Mouse (Mus musculus) midbrain, embryonic 14.5 days (tissue): Measurements from ENCODE around the gene Iars2. TPM values are rescaled to one million over a fixed set of nuclear protein-coding genes. Genes with fewer than 3 reads are reported as not detected.

Experiments used
- ATAC-seq: fragments of 200-750 bp; cut with Nextera tagmentation; 2 replicates; pipeline ENCODE4 v1.8.0; 2017; ENCODE audit warnings: moderate number of reproducible peaks, moderate library complexity; ENCODE audit not compliant: low FRiP score, low TSS enrichment
- DNase-seq: peaks from one replicate; pipeline ENCODE4 v3.0.0-alpha.2; 2015
- H3K27ac ChIP-seq: fragments of 300-500 bp; sonication (generic); replicated peaks from 2 replicates; pipeline ENCODE4 v1.5.1; 2014; ENCODE audit warnings: mild to moderate bottlenecking, low read depth, low read length, moderate library complexity
- H3K27me3 ChIP-seq: fragments of 300-500 bp; sonication (generic); 2 replicates; pipeline ENCODE4 v1.6.1; 2014; ENCODE audit warnings: low read length, control low read depth, mixed read lengths; ENCODE audit not compliant: control insufficient read depth, insufficient read depth
- H3K36me3 ChIP-seq: fragments of 300-500 bp; sonication (generic); 2 replicates; pipeline ENCODE4 v1.6.1; 2014; ENCODE audit warnings: low read length, control low read depth; ENCODE audit not compliant: control insufficient read depth, insufficient read depth
- H3K4me1 ChIP-seq: fragments of 300-500 bp; sonication (generic); 2 replicates; pipeline ENCODE4 v1.6.1; 2014; ENCODE audit warnings: mild to moderate bottlenecking, antibody characterized with exemption, low read length, control low read depth; ENCODE audit not compliant: control insufficient read depth, insufficient read depth
- H3K4me2 ChIP-seq: fragments of 300-500 bp; sonication (generic); 2 replicates; pipeline ENCODE4 v1.6.1; 2014; ENCODE audit warnings: mild to moderate bottlenecking, low read length, moderate library complexity
- H3K4me3 ChIP-seq: fragments of 300-500 bp; sonication (generic); replicated peaks from 2 replicates; pipeline ENCODE4 v1.5.1; 2014; ENCODE audit warnings: low read depth, low read length
- H3K9ac ChIP-seq: fragments of 300-500 bp; sonication (generic); replicated peaks from 2 replicates; pipeline ENCODE4 v1.6.1; 2014; ENCODE audit warnings: mild to moderate bottlenecking, low read length, moderate library complexity
- H3K9me3 ChIP-seq: fragments of 300-500 bp; sonication (generic); 2 replicates; pipeline ENCODE4 v1.6.1; 2016; ENCODE audit warnings: low read length, control low read depth, mixed read lengths; ENCODE audit not compliant: control insufficient read depth
- WGBS: fragments of 180-500 bp; shearing (Covaris S2); extraction: QIAGEN DNeasy Blood & Tissue Kit; methylation state at CpG from one replicate; pipeline ENCODE4 v1.1.7; 2014; 5-methylcytosine and 5-hydroxymethylcytosine counted together
- polyA plus RNA-seq: library from polyadenylated mRNA; unstranded; fragments of >200 nt; fragmentation: Nextera tagmentation; extraction: Ambion mirVana; gene quantifications from 2 replicates; pipeline ENCODE4 v1.2.1, GENCODE M21; 2014

Iars2 gene
- polyA plus RNA-seq, 1 experiment from 2014 or later: 22.3 TPM

- no peak for DNase-seq
- H3K9ac ChIP-seq: no peak overlapping the region
- ATAC-seq: no peak
- no peak overlapping the region for H3K4me3 ChIP-seq
- H3K36me3 ChIP-seq: peaks cover 72% of the 10 kb centered on the region
- H3K9me3 ChIP-seq: no peaks in the 10 kb centered on the region
- no peak overlapping the region for H3K27ac ChIP-seq
- WGBS: 89% methylated on average over 16 of the region's 16 CpGs
- H3K27me3 ChIP-seq: no peaks in the 10 kb centered on the region
- H3K4me1 ChIP-seq: no peaks in the 10 kb centered on the region
- no peak overlapping the region for H3K4me2 ChIP-seq
These were observed 13.2 kb downstream of the Iars2 start for GRCm38 (mm10) chr1:185315846-185316568.

GRCm38 (mm10) chr1:185314546-185314945 lies 14.7 kb downstream of the Iars2 start:
- Histone ChIP-seq H3K4me1 (no peaks in the 10 kb centered on the region), H3K9ac (no peak overlapping the region), H3K36me3 (peaks cover 61% of the 10 kb centered on the region), H3K9me3 (no peaks in the 10 kb centered on the region), H3K27me3 (no peaks in the 10 kb centered on the region), H3K27ac (no peak overlapping the region), H3K4me2 (no peak overlapping the region), H3K4me3 (no peak overlapping the region)
- DNase-seq (no peak), ATAC-seq (no peak)
- WGBS: 91% methylated on average over 4 of the region's 4 CpGs

- Histone ChIP-seq H3K9ac (no peak overlapping the region), H3K27me3 (no peaks in the 10 kb centered on the region), H3K4me3 (no peak overlapping the region), H3K36me3 (peaks cover 51% of the 10 kb centered on the region), H3K4me1 (no peaks in the 10 kb centered on the region), H3K9me3 (no peaks in the 10 kb centered on the region), H3K4me2 (no peak overlapping the region), H3K27ac (no peak overlapping the region)
- WGBS: 93% methylated on average over 9 of the region's 9 CpGs
- no peak for ATAC-seq
- DNase-seq: no peak
These were observed 17.2 kb downstream of the Iars2 start for GRCm38 (mm10) chr1:185311949-185312348.

GRCm38 (mm10) chr1:185308908-185309307 lies 20.3 kb downstream of the Iars2 start:
- H3K9ac ChIP-seq: no peak overlapping the region
- ATAC-seq (no peak), DNase-seq (no peak)
- 81% methylated on average over 4 of the region's 4 CpGs for WGBS
- no peaks in the 10 kb centered on the region for H3K27me3 ChIP-seq
- no peaks in the 10 kb centered on the region for H3K9me3 ChIP-seq
- no peaks in the 10 kb centered on the region for H3K4me1 ChIP-seq
- no peak overlapping the region for H3K4me2 ChIP-seq
- peaks cover 34% of the 10 kb centered on the region for H3K36me3 ChIP-seq
- H3K4me3 ChIP-seq: no peak overlapping the region
- no peak overlapping the region for H3K27ac ChIP-seq

- Histone ChIP-seq H3K4me2 (no peak overlapping the region), H3K36me3 (peaks cover 28% of the 10 kb centered on the region), H3K4me3 (no peak overlapping the region), H3K27me3 (no peaks in the 10 kb centered on the region), H3K4me1 (no peaks in the 10 kb centered on the region), H3K27ac (no peak overlapping the region), H3K9ac (no peak overlapping the region), H3K9me3 (no peaks in the 10 kb centered on the region)
- WGBS: 98% methylated on average over 2 of the region's 2 CpGs
- DNase-seq: no peak
- no peak for ATAC-seq
These were observed 20.9 kb downstream of the Iars2 start for GRCm38 (mm10) chr1:185308334-185308733.

GRCm38 (mm10) chr1:185307645-185308044 lies 21.6 kb downstream of the Iars2 start:
- H3K4me2 ChIP-seq: no peak overlapping the region
- no peaks in the 10 kb centered on the region for H3K27me3 ChIP-seq
- ATAC-seq (no peak), DNase-seq (no peak)
- H3K4me1 ChIP-seq: no peaks in the 10 kb centered on the region
- no peak overlapping the region for H3K4me3 ChIP-seq
- no peak overlapping the region for H3K9ac ChIP-seq
- peaks cover 28% of the 10 kb centered on the region for H3K36me3 ChIP-seq
- H3K9me3 ChIP-seq: no peaks in the 10 kb centered on the region
- no peak overlapping the region for H3K27ac ChIP-seq
- 93% methylated on average over 7 of the region's 7 CpGs for WGBS

GRCm38 (mm10) chr1:185306836-185307235 lies 22.4 kb downstream of the Iars2 start:
- no peak overlapping the region for H3K4me3 ChIP-seq
- no peaks in the 10 kb centered on the region for H3K4me1 ChIP-seq
- no peak overlapping the region for H3K4me2 ChIP-seq
- no peaks in the 10 kb centered on the region for H3K27me3 ChIP-seq
- no peak overlapping the region for H3K9ac ChIP-seq
- DNase-seq (no peak), ATAC-seq (no peak)
- H3K27ac ChIP-seq: no peak overlapping the region
- 98% methylated on average over 12 of the region's 12 CpGs for WGBS
- peaks cover 28% of the 10 kb centered on the region for H3K36me3 ChIP-seq
- no peaks in the 10 kb centered on the region for H3K9me3 ChIP-seq

GRCm38 (mm10) chr1:185302816-185303215 lies 26.4 kb downstream of the Iars2 start:
- Histone ChIP-seq H3K4me1 (no peaks in the 10 kb centered on the region), H3K9me3 (no peaks in the 10 kb centered on the region), H3K27me3 (no peaks in the 10 kb centered on the region), H3K4me2 (no peak overlapping the region), H3K4me3 (no peak overlapping the region), H3K27ac (no peak overlapping the region), H3K36me3 (peaks cover 32% of the 10 kb centered on the region), H3K9ac (no peak overlapping the region)
- whole genome bisulfite sequencing: 97% methylated on average over 6 of the region's 6 CpGs
- no peak for ATAC-seq
- DNase-seq: no peak

- Histone ChIP-seq H3K4me1 (no peaks in the 10 kb centered on the region), H3K9ac (no peak overlapping the region), H3K27me3 (no peaks in the 10 kb centered on the region), H3K36me3 (peaks cover 56% of the 10 kb centered on the region), H3K9me3 (no peaks in the 10 kb centered on the region), H3K27ac (no peak overlapping the region), H3K4me2 (no peak overlapping the region), H3K4me3 (no peak overlapping the region)
- ATAC-seq: no peak
- WGBS: 97% methylated on average over 8 of the region's 8 CpGs
- DNase-seq: no peak
These were observed 30.7 kb downstream of the Iars2 start for GRCm38 (mm10) chr1:185298496-185298895.
